Mouse (Mus musculus) intestine, embryonic 14.5 days (tissue): Measurements from ENCODE around the gene Slc25a18. TPM values are rescaled to one million over a fixed set of nuclear protein-coding genes. Genes with fewer than 3 reads are reported as not detected.

Experiments
- ATAC-seq: fragments of 200-750 bp; cut with Nextera tagmentation; replicated peaks from 2 replicates; pipeline ENCODE4 v1.8.0; 2017; ENCODE audit warnings: low read depth, moderate number of reproducible peaks, moderate TSS enrichment, moderate library complexity; ENCODE audit not compliant: low FRiP score, low TSS enrichment
- DNase-seq: peaks from one replicate; pipeline ENCODE4 v3.0.0-alpha.2; 2018; ENCODE audit warnings: low spot score
- H3K27ac ChIP-seq: fragments of 300-500 bp; sonication (generic); 2 replicates; pipeline ENCODE4 v1.5.1; 2014; ENCODE audit warnings: low read depth, mild to moderate bottlenecking, control low read depth
- H3K27me3 ChIP-seq: fragments of 300-500 bp; sonication (generic); replicated peaks from 2 replicates; pipeline ENCODE4 v1.6.1; 2014; ENCODE audit warnings: low read length, control low read depth; ENCODE audit not compliant: control insufficient read depth, insufficient read depth
- H3K36me3 ChIP-seq: fragments of 300-500 bp; sonication (generic); 2 replicates; pipeline ENCODE4 v1.6.1; 2014; ENCODE audit warnings: low read length, control low read depth; ENCODE audit not compliant: control insufficient read depth, insufficient read depth
- H3K4me1 ChIP-seq: fragments of 300-500 bp; sonication (generic); replicated peaks from 2 replicates; pipeline ENCODE4 v1.6.1; 2014; ENCODE audit warnings: low read length, control low read depth, mixed read lengths; ENCODE audit not compliant: control insufficient read depth, insufficient read depth
- H3K4me2 ChIP-seq: fragments of 300-500 bp; sonication (generic); 2 replicates; pipeline ENCODE4 v1.6.1; 2014; ENCODE audit warnings: low read length
- H3K4me3 ChIP-seq: fragments of 300-500 bp; sonication (generic); 2 replicates; pipeline ENCODE4 v1.5.1; 2014; ENCODE audit warnings: low read depth, low read length, control low read depth, mixed read lengths
- H3K9ac ChIP-seq: fragments of 300-500 bp; sonication (generic); 2 replicates; pipeline ENCODE4 v1.6.1; 2014; ENCODE audit warnings: mild to moderate bottlenecking, low read length
- H3K9me3 ChIP-seq: fragments of 300-500 bp; sonication (generic); 2 replicates; pipeline ENCODE4 v1.6.1; 2016; ENCODE audit warnings: low read length, control low read depth; ENCODE audit not compliant: control insufficient read depth
- WGBS: fragments of 180-500 bp; shearing (Covaris S2); extraction: QIAGEN DNeasy Blood & Tissue Kit; methylation state at CpG from one replicate; pipeline ENCODE4 v1.1.7; 2014; 5-methylcytosine and 5-hydroxymethylcytosine counted together
- polyA plus RNA-seq: library from polyadenylated mRNA; unstranded; fragments of >200 nt; fragmentation: Nextera tagmentation; extraction: Ambion mirVana; gene quantifications from 2 replicates; pipeline ENCODE4 v1.2.1, GENCODE M21; 2014

The Slc25a18 gene
- polyA plus RNA-seq, 1 experiment from 2014 or later: 0.09 TPM

DNA sequence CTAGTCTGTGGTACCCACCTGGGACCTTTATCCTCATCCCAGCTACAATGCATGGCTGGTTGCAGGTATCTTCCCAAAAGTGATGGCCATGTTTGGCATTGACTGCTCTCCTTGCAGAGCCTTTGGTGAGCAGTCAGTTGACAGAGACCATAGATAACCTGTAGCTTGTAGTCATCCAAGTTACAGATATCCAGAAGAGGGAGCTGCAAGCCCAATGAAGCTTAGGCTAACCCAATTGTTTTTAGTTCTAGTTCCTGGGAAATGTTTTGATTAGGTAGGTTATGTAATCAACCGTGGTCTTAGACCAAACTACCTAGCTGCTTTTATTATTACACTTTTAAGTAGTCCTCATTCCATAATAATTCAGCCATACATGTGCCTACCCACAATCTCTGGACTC, 2.0 kb upstream of the Slc25a18 start:
- DNase-seq (no peak), ATAC-seq (no peak)
- Histone ChIP-seq H3K4me1 (no peaks in the 10 kb centered on the region), H3K4me3 (no peak overlapping the region), H3K27me3 (no peaks in the 10 kb centered on the region), H3K36me3 (no peaks in the 10 kb centered on the region; the same call in 1 of the 2 replicates), H3K4me2 (no peak overlapping the region), H3K27ac (no peak overlapping the region), H3K9ac (no peak overlapping the region), H3K9me3 (no peaks in the 10 kb centered on the region)
- WGBS: 68% methylated on average over 1 of the region's 1 CpGs

DNA sequence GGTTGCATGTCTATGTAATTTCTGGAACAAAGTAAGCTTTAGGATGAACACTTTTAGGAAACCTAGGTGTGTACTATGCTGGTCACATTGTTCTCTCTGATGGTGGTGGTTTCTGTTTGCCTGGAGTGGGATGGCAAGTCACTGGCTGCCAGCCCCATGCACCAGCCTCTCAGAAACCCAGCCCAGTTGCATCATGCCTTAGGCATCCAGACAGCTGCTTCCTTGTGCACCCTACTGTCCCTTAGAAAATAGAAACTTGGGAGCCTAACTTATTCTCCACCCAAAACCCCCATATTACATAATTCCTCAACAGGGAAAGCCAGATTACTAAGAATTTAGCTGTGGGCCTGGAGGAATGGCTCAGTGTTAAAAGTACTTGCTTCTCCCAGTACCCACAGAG, 1.4 kb upstream of the Slc25a18 start:
- H3K4me2 ChIP-seq: no peak overlapping the region
- no peak overlapping the region for H3K9ac ChIP-seq
- no peaks in the 10 kb centered on the region; the same call in 1 of the 2 replicates for H3K36me3 ChIP-seq
- H3K27me3 ChIP-seq: no peaks in the 10 kb centered on the region
- no peak for DNase-seq
- no peaks in the 10 kb centered on the region for H3K9me3 ChIP-seq
- H3K4me3 ChIP-seq: no peak overlapping the region
- no peak overlapping the region for H3K27ac ChIP-seq
- H3K4me1 ChIP-seq: no peaks in the 10 kb centered on the region
- no peak for ATAC-seq

DNA sequence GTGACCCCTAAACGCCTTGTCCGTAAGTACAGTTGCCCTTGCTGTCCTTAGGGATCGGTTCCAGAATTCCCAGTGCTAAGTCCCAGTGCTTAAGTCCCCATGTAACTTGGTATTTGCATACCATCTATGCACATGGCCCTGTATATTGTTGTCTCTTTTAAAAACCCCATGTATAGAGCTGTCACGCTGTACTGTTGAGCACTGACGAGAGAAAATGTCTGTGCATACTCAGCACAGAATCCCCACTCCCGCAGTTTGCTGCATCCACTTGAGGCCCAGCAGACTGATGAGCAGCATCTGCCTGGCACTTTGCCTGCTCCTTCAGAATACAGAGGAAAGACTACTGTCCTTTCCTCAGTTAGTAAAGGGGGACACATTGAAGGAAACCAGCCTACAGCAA, 385 bp downstream of the Slc25a18 start:
- H3K9ac ChIP-seq: no peak overlapping the region
- 67% methylated on average over 6 of the region's 6 CpGs for WGBS
- no peak overlapping the region for H3K4me2 ChIP-seq
- no peaks in the 10 kb centered on the region for H3K27me3 ChIP-seq
- no peak for DNase-seq
- H3K4me3 ChIP-seq: no peak overlapping the region
- no peaks in the 10 kb centered on the region for H3K9me3 ChIP-seq
- no peaks in the 10 kb centered on the region; the same call in 1 of the 2 replicates for H3K36me3 ChIP-seq
- no peak overlapping the region for H3K27ac ChIP-seq
- no peak for ATAC-seq
- H3K4me1 ChIP-seq: no peaks in the 10 kb centered on the region

DNA sequence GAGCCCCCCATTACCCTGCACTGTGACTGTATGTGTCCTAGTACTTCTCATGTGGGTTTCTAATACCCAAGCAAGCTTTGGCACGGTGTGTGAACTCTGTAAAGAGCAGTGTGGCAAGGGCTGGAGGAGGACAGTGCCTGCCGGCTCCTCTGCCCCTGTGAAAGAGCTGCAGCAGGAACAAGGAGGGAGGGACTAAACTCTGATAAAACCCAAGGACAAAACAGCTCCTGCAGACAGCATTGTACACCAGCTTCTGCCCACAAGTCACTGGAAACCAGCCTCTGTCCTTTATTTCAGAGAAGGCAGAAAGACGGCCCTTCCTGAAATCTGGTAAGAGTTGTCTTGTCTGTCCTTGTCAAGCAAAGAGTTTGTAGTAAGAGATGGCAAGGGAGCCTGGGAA, 2.9 kb downstream of the Slc25a18 start:
- Histone ChIP-seq H3K4me2 (no peak overlapping the region), H3K27me3 (no peaks in the 10 kb centered on the region), H3K27ac (no peak overlapping the region), H3K4me1 (no peaks in the 10 kb centered on the region), H3K36me3 (no peaks in the 10 kb centered on the region; the same call in 1 of the 2 replicates), H3K4me3 (no peak overlapping the region), H3K9ac (no peak overlapping the region), H3K9me3 (no peaks in the 10 kb centered on the region)
- WGBS: 79% methylated on average over 3 of the region's 3 CpGs
- DNase-seq (no peak), ATAC-seq (no peak)

DNA sequence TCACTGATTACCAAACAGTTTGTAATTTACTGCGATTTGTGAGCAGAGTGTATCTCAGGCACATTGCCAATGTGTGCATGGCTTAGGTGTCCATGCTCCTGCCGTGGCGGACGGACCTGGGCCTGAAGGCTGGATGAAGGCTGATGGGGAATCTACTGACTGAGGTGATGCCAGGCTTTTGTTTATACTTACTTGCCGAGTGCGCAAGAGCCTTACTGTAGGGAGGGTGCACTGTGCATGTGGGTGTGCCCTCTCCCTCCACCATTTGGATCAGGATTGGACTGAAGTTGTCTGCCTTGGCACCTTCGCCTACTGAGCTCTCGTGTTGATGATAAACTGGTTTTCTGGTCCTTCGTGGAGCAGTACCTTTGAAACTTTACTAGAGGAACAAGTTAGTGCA, 4.2 kb downstream of the Slc25a18 start:
- no peaks in the 10 kb centered on the region for H3K9me3 ChIP-seq
- no peak overlapping the region for H3K4me3 ChIP-seq
- no peaks in the 10 kb centered on the region for H3K27me3 ChIP-seq
- no peaks in the 10 kb centered on the region for H3K36me3 ChIP-seq
- H3K4me2 ChIP-seq: no peak overlapping the region
- ATAC-seq (no peak), DNase-seq (no peak)
- H3K9ac ChIP-seq: no peak overlapping the region
- WGBS: 69% methylated on average over 9 of the region's 9 CpGs
- H3K4me1 ChIP-seq: no peaks in the 10 kb centered on the region
- no peak overlapping the region for H3K27ac ChIP-seq

DNA sequence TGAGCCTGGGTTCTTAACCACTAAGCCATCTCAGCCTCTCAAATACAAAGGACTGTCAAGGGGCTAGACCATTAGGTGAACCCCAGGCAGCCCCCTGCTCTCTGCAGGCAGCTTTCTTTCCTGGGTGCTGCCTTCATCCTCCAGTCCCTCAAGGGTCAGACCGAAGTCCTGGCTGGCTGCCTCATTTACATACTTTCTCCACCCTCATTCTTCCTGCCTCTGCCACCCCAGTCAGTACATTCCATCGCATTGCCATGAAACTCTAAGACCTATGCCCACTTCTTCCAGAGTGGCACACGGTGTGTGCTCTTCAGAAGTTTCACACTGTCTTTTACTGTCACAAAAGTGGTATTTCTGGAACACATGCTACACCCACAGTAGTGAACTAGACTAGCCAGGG, 4.8 kb downstream of the Slc25a18 start:
- H3K27ac ChIP-seq: no peak overlapping the region
- no peaks in the 10 kb centered on the region for H3K27me3 ChIP-seq
- no peak overlapping the region for H3K4me3 ChIP-seq
- no peak overlapping the region for H3K9ac ChIP-seq
- no peak overlapping the region for H3K4me2 ChIP-seq
- 45% methylated on average over 3 of the region's 3 CpGs for WGBS
- H3K36me3 ChIP-seq: no peaks in the 10 kb centered on the region
- ATAC-seq (no peak), DNase-seq (no peak)
- H3K9me3 ChIP-seq: no peaks in the 10 kb centered on the region
- H3K4me1 ChIP-seq: no peaks in the 10 kb centered on the region

DNA sequence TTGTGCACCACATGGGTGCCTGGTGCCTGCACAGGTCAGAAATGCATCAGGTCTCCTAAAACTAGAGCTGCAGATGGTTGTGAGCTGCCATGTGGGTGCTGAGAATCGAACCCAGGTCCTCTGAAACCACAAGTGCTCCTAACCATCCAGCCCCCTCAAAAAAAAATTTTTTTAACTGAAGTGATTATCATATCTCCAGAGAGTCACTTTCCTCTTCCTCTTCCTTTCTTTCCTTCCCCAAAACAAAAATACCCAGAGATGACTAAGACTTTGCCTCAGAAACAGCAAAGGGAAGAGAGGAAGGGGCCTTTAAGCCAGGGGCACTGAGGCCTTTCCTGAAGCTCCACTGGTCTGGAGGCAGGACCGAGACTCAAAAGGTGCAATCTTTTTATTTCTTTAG, 9.6 kb downstream of the Slc25a18 start:
- Histone ChIP-seq H3K4me3 (no peak overlapping the region), H3K4me2 (no peak overlapping the region), H3K27me3 (no peaks in the 10 kb centered on the region), H3K9me3 (no peaks in the 10 kb centered on the region), H3K4me1 (no peaks in the 10 kb centered on the region), H3K27ac (no peak overlapping the region), H3K9ac (no peak overlapping the region), H3K36me3 (no peaks in the 10 kb centered on the region)
- DNase-seq (no peak), ATAC-seq (no peak)
- 81% methylated on average over 2 of the region's 2 CpGs for WGBS

DNA sequence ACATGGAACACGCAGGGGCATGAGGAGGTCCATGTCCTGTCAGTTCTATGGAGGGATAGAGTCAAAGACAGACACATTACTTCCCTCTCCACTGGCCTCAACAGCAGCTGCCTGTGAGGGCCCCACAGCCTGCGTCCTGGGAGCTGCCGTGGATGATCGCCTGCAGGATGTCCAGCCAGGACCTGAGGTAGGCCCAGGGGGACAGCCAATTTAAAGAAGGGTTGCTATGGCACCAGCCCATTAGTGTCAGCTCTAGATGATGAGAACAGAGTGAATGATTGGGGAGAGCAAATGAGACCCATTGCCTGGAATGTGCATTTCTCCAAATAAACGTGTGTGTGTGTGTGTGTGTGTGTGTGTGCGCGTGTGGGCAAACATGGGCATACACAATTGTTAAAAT, 11.0 kb downstream of the Slc25a18 start:
- Histone ChIP-seq H3K9me3 (no peaks in the 10 kb centered on the region), H3K9ac (no peak overlapping the region), H3K4me3 (no peak overlapping the region), H3K27ac (no peak overlapping the region), H3K4me1 (no peaks in the 10 kb centered on the region), H3K36me3 (no peaks in the 10 kb centered on the region), H3K27me3 (no peaks in the 10 kb centered on the region), H3K4me2 (no peak overlapping the region)
- ATAC-seq (no peak), DNase-seq (no peak)
- WGBS: 61% methylated on average over 7 of the region's 7 CpGs

DNA sequence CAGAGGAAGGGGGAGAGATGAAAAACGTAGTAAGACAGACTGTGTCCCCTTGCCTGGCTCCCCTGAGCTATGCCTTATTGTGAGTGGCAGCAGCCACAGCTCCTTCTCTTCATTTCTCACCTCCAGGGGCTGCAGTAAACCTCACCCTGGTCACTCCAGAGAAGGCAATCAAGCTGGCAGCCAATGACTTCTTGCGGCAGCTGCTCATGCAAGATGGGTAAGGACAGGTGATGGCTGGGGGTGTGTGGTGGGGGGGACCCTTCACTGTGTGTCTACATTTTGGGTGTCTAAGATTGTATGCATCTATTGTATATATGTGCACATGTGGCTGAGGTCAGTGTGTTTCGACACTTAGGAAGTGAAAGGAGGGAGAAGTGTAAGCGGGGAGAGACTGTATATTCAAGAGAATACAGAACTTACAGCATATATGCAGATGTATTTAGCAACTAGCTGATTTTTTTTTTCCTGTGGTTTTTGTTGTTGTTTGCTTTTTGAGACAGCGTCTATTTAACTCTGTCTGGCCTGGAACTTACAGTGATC, 14.8 kb downstream of the Slc25a18 start:
- H3K4me2 ChIP-seq: no peak overlapping the region
- no peaks in the 10 kb centered on the region for H3K27me3 ChIP-seq
- H3K9ac ChIP-seq: no peak overlapping the region
- H3K4me3 ChIP-seq: no peak overlapping the region
- no peak for DNase-seq
- peaks cover 12% of the 10 kb centered on the region for H3K36me3 ChIP-seq
- H3K27ac ChIP-seq: no peak overlapping the region
- no peak for ATAC-seq
- 79% methylated on average over 5 of the region's 5 CpGs for WGBS
- no peaks in the 10 kb centered on the region for H3K9me3 ChIP-seq
- H3K4me1 ChIP-seq: no peaks in the 10 kb centered on the region
